Mouse (Mus musculus) lung, adult 18-20 months (tissue): ENCODE data around the gene Mrpl52.
A peak's percentile ranks its signal among the peaks of the same experiment; 100 is the strongest.

Source experiments
- DNase-seq, 2 experiments: peaks; one replicate each; pipeline ENCODE4 v3.0.0; 2022; ENCODE audit warnings: mixed read lengths in 2 of 2

Gene Mrpl52

DNA sequence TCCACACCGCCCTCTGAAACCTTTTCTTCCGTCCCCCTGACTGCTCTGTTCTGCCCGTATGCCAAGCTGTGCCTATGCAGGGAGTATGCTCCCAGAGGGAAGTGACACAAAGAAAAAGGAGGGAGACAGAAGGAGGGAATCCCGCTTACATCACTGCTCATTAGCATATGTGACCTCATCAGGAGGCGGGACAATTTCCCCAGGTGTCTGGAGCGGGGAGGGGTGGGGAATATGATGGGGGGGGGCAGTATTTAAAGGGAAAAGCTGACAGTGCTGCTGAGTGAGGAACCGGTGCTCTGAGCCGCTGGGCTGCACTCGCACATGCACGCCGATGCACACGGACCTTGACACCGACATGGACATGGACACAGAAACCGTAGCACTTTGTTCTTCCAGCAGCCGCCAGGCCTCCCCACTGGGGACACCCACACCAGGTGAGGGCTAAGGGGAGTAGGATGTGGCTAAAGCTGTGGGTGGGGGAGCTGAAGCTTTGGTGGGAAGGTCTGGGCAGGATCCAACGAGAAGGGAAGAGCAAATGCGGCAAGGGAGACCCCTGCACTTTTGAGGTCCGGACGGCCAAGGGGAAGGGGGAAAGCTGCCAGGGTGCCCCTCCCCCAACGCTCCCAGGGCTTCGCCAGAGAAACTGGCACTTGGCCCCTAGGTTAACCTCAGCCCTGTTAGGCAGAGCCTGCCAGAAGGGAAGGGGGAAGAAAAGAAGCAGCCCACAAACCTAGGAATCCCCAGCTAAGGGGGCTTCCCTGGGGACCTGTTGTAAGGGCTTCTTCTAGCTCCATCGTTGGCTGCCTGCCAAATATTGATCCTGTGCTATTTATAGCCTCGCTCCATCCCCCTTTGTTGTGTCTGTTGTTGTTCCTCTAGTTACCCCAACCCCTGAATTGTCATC lies 49.5 kb downstream of the Mrpl52 start, which contains the start of gene Rem2:
Rem2 (plus strand) TSS at position 160 of the 904 bp plus-strand sequence.
- DNase-seq: peak; percentile 72 to 84

DNA sequence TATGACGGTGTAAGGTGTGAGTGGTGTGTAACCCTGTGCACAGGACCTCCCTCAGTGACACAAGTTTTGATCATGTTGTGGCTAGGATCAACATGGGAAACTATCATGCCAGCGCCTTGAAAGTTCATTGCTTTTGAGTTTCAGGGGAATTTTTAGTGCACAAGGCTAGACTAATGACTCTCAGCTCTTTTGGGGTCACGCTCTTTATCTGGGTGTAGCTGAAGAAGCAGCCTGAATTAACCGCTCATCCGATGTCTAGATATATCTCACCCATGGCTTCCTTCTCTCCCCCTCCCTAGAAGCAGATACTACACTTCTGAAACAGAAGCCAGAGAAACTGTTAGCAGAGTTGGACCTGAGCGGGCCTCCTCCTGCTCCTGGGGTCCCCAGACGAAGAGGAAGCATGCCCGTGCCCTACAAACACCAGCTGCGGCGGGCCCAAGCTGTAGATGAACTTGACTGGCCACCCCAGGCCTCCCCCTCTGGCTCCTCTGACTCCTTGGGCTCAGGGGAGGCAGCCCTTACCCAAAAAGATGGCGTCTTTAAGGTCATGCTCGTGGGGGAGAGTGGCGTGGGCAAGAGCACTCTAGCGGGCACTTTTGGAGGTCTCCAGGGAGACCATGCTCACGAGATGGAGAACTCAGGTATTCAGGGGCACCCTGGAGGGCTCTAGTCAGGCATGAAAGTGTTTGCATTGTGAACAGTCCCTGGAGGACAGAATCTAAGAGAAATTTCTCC lies 50.6 kb downstream of the Mrpl52 start:
- no peak for DNase-seq
